Mouse (Mus musculus) testis, adult 2 months (tissue): ENCODE results near the gene Pias1.

Experiments used
- CTCF ChIP-seq: fragments of 200-500 bp; IDR thresholded peaks from 2 replicates; pipeline ENCODE4 v1.5.1; 2012; ENCODE audit warnings: low read depth, mild to moderate bottlenecking, inconsistent platforms, low read length, moderate library complexity; ENCODE audit not compliant: control insufficient read depth, insufficient read depth, insufficient replicate concordance
- POLR2A ChIP-seq: fragments of 200-500 bp; IDR thresholded peaks from 2 replicates; pipeline ENCODE4 v1.6.1; 2012; ENCODE audit warnings: low read depth, mild to moderate bottlenecking, inconsistent platforms, low read length, moderate library complexity; ENCODE audit not compliant: control insufficient read depth

GRCm38 (mm10) chr9:62987824-62988223 is at the start of gene Pias1:
- TF ChIP-seq POLR2A (no peak), CTCF (no peak)
